Mouse (Mus musculus) telencephalon, adult 2 months (tissue): ENCODE measurements around the gene Arl8b.
"Not testable (repeated sequence)": the region's sequence is repeated elsewhere in the genome, so short reads cannot be mapped to it uniquely, and the experiment has no call there.

Experiments used
- DNase-seq: peaks from one replicate; pipeline ENCODE4 v3.0.0-alpha.2; 2011; ENCODE audit warnings: low read depth, low spot score

Gene Arl8b

DNA sequence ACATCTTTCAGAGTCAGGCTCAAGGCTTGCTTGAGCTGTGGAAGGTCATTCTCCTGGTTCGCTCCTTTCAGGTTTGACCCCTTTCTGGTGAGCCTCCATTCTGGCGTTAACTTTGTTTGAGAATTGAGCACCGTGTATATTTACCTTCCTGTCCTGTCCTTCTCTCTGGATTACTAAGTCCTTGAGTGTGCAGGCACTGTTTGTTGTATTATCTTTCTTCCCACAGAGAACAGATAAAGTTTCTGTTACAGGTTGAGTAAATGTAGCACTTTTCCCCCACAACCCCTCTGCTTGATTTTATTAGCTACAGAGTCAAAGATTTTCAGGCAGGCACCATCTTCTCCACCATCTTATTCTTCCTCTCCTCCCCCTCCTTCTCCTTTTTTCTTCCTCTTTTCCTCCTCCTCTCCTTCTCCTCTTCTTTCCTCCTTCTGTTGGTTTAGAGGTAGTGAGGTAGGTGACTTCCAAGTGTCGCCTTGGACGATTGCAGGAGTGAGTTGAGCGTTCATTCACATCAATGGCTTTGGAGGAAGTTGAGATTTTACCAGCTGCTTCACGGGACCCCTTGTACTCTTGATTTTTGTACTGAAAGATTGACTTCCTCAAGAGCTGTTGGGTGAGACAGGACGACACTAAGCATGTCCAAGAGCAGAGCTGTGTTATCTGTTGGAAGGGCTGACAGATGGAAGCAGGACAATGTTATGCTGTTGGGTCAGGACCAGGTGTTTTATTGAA is 51.2 kb downstream of the Arl8b start:
- DNase-seq, result no peak

DNA sequence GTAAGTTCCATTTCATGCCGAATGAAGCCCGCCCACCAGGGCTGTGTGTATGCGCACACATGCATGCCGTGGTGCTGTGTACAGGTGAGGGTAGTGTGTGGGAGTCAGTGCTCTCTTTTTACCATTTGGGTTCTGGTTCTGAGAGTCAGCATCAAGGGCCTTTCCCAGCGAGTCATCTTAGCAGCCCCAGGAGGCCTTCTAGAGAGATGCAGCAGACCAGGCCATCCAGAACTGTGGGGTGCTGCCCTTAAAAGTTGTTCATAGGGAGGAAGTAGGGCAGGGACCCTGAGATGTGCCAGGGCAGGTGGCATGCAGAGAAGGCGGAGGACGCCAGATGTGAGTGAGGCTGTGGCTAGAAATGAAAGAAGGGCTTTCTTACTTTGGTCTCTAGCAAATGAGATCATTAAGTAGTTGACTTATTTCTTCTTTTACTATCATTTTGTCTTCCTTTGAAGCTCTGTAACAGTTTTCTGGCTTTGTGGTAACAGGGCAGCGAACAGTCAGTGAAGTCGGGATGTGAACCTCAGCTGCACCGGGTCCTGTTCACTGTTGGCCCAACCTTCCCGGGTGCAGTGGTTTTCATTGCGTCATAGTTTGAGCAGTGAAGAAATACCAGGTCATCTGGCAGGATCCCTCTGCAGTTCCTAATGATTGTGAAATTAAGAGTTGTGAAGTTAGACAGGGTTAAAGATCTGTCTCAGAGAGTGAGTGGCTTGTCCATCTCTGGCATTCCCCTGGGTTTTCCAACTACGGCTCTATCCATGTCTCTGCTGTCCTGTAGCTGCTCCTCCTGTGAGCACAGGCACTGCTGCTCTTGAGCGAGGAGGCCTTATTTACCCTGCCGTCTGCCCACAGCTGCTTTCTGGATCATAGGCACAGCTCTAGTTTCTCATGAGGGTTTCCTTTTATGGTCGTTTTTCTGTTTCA is 53.1 kb downstream of the Arl8b start:
- no peak for DNase-seq

DNA sequence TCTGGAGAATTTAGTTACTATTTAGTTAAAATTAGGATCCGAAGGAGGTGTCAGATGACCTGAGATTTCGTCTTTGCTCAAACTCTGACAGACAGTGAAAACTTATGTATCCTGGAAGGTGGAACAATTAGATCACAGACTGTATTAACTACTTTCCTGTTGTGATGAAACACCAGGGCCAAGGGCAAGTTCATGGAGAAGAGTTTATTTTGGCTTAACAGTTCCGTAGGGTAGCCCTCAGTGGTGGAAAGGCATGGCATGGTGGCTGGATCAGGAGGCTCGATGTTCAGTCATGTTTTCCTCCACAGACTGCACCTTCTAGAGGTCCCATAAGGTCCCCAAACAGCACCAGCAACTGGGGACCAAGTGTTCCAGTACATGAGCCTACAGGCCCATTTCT is 54.2 kb downstream of the Arl8b start:
- no peak for DNase-seq

- DNase-seq, result no peak
These were observed 55.1 kb downstream of the Arl8b start for GRCm38 (mm10) chr6:108837958-108838357.

GRCm38 (mm10) chr6:108839432-108839831 is 56.5 kb downstream of the Arl8b start:
- no peak for DNase-seq

- DNase-seq, result no peak
These were observed 58.2 kb downstream of the Arl8b start for GRCm38 (mm10) chr6:108840861-108841640.

DNA sequence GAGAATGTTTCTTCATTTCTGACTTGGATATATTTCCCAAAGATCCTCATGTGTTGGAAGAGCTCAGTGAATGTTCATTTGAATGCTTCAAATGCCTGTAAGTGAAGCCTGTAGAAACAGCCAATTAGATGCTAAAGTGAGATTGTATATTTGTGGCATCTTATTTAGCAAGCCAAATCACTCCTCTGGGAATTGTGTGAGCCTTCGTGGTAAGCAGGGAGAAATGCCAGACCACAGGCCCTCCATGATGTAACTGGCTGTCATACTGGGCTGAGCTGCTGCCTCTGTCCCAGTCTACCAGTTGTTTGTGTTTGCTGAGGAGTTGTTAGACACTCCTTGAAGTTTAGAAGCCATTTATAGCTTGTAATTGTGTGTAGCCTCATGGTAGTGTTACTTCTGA is 60.8 kb downstream of the Arl8b start:
- DNase-seq, result no peak

- DNase-seq, result no peak
These were observed 61.2 kb downstream of the Arl8b start for GRCm38 (mm10) chr6:108844093-108844492.

DNA sequence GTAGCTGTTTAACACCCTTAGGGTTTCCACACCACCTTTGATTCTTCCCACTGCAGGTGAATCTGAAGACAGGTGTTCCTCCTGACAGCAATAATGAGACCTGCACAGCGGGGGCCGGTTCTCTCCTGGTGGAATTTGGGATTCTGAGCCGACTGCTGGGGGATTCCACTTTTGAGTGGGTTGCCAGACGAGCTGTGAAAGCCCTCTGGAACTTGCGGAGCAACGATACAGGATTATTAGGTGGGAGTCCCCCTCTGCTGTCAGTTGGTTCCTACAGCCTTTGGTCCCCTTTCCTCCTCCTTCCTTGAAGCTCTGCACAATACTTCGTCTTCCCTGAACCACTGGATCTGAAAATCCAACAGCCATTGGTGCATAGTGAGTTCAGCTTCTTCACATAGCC is 61.9 kb downstream of the Arl8b start:
- no peak for DNase-seq

DNA sequence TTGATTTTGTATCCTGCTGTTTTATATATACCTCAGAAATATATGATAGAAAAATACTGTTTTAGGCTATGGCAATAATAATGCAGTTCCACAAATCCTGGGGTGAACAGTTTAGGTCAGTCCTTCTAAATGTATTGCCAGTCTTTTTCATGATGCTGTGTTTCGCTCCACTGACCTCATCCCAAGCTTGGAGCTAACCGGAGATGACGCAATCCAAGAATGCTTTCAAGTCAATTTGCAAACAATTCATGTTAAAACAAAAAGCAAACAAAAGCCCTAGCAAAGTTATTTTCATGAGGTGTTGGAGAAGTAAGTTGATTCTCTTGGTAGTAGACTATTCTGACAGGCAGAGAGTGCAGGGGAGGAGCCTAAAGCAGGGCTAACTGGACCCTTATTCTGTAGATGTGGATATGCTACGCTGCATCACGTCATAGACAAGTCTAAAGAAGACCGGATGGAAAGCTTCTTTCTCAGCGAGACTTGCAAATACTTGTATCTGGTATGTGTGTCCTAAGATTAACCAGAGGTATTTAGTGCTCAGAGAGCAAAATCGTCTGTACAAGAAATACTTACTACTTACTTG is 69.3 kb downstream of the Arl8b start:
- DNase-seq, result no peak

GRCm38 (mm10) chr6:108852986-108853385 is 70.1 kb downstream of the Arl8b start:
- no peak for DNase-seq

- DNase-seq, result no peak
These were observed 75.7 kb downstream of the Arl8b start for GRCm38 (mm10) chr6:108858583-108858982.

DNA sequence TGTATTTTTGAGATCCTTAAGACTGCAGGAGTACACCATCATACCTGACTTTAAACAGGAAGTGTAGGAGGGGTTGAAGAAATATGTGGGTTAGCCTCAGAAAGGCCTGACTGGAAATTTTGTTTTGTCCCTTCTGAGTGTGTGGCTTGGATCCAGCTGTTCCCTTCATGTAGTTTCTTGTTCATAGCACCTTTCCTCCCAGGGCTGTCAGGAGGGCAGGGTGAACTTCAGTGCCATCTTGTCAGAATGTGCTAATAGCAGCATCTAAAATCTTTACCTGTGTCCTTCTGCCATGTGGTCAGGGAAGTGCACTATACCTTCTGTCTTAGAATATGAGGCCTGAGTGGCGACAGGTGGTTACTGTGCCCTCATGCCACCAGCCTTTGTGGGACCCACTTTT is 78.3 kb downstream of the Arl8b start:
- no peak for DNase-seq

DNA sequence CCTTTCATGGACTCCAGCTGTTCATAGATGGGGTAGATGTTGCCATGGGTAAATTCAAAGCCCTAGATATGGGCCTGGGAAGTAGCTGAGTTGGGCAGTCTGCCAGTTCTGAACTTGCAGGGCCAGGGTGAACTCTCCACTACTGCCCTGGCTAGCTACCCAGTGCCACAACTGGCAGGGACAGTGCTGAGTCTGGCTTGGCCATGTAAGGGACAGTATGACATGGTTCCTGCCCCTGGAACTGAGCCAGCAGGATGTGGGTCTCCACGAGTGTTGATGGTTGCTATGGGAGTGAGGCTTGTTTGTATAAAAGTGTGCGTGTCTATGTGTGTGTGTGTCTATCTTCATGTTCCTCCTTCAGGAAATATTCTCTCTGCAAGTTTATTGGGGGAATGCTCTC is 79.6 kb downstream of the Arl8b start:
- DNase-seq, result no peak

- DNase-seq, result no peak
These were observed 83.4 kb downstream of the Arl8b start for GRCm38 (mm10) chr6:108866317-108866716.

DNA sequence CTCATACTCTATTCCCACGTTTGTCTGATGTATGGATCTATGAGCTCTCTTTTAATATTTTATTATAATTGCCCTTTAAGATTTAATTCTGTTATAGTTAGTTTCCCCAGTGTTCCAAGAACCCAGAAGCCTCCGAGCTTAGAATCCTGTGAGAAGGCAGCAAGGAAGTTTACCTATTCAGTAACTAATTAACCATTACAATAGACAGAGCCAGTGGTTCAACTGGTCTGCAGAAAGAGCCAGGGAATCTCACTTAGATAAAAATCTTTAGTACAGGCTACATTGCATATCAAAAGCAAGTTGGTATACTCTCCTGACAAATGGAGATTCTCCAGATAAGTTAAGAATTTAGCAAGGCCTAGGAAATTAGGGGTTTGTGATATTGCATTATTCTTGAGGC is 86.1 kb downstream of the Arl8b start:
- not testable (repeated sequence) for DNase-seq

- DNase-seq, result no peak
These were observed 87.5 kb downstream of the Arl8b start for GRCm38 (mm10) chr6:108870421-108870820.

- DNase-seq, result no peak
These were observed 88.4 kb downstream of the Arl8b start for GRCm38 (mm10) chr6:108871251-108871650.
